Mouse (Mus musculus) ES-Bruce4 (cell line): ENCODE measurements at regions not wholly inside any gene's neighbourhood (a gene's known extent, or its start where the extent isn't known, plus 50 kb on each side); places are given as distances from the start of the nearest gene placed in this dataset.

Source experiments
- CTCF ChIP-seq: IDR thresholded peaks from one replicate; pipeline ENCODE4 v1.8.1; 2011; ENCODE audit warnings: low read depth, low read length
- POLR2A ChIP-seq: IDR thresholded peaks from one replicate; pipeline ENCODE4 v1.8.1; 2011; ENCODE audit warnings: low read length; ENCODE audit not compliant: insufficient read depth

- TF ChIP-seq CTCF (no peak), POLR2A (no peak)
Measured at GRCm38 (mm10) chr3:97491904-97492303, 70.1 kb upstream of the Olfr1402 start.
